Mouse (Mus musculus) forebrain, embryonic 14.5 days (tissue): ENCODE data around the gene Dtymk. TPM values are rescaled to one million over a fixed set of nuclear protein-coding genes. Genes with fewer than 3 reads are reported as not detected.
"Not testable (repeated sequence)": the region's sequence is repeated elsewhere in the genome, so short reads cannot be mapped to it uniquely, and the experiment has no call there.

Experiments used
- ATAC-seq: fragments of 200-750 bp; cut with Nextera tagmentation; 2 replicates; pipeline ENCODE4 v1.8.0; 2017; ENCODE audit warnings: mild to moderate bottlenecking, moderate library complexity
- DNase-seq: peaks from one replicate; pipeline ENCODE4 v3.0.0-alpha.2; 2015; ENCODE audit warnings: low spot score
- H3K27ac ChIP-seq: fragments of 300-500 bp; sonication (generic); 2 replicates; pipeline ENCODE4 v1.5.1; 2014; ENCODE audit warnings: low read depth, mild to moderate bottlenecking, control low read depth, low read length, moderate library complexity
- H3K27me3 ChIP-seq: fragments of 300-500 bp; sonication (generic); replicated peaks from 2 replicates; pipeline ENCODE4 v1.6.1; 2014; ENCODE audit warnings: low read length, control low read depth, mixed read lengths; ENCODE audit not compliant: control insufficient read depth, insufficient read depth
- H3K36me3 ChIP-seq: fragments of 300-500 bp; sonication (generic); 2 replicates; pipeline ENCODE4 v1.6.1; 2014; ENCODE audit warnings: low read length, control low read depth; ENCODE audit not compliant: control insufficient read depth, insufficient read depth
- H3K4me1 ChIP-seq: fragments of 300-500 bp; sonication (generic); 2 replicates; pipeline ENCODE4 v1.6.1; 2014; ENCODE audit warnings: antibody characterized with exemption, low read length, control low read depth; ENCODE audit not compliant: control insufficient read depth, insufficient read depth
- H3K4me2 ChIP-seq: fragments of 300-500 bp; sonication (generic); 2 replicates; pipeline ENCODE4 v1.6.1; 2014; ENCODE audit warnings: mild to moderate bottlenecking, control low read depth, low read length
- H3K4me3 ChIP-seq: fragments of 300-500 bp; sonication (generic); 2 replicates; pipeline ENCODE4 v1.5.1; 2014; ENCODE audit warnings: low read depth, low read length, control low read depth
- H3K9ac ChIP-seq: fragments of 300-500 bp; sonication (generic); 2 replicates; pipeline ENCODE4 v1.6.1; 2014; ENCODE audit warnings: mild to moderate bottlenecking, low read length, control low read depth, moderate library complexity
- H3K9me3 ChIP-seq: fragments of 300-500 bp; sonication (generic); replicated peaks from 2 replicates; pipeline ENCODE4 v1.6.1; 2016; ENCODE audit warnings: low read length, control low read depth, mixed read lengths; ENCODE audit not compliant: control insufficient read depth
- WGBS: fragments of 180-500 bp; shearing (Covaris S2); extraction: QIAGEN DNeasy Blood & Tissue Kit; methylation state at CpG from one replicate; pipeline ENCODE4 v1.1.7; 2014; 5-methylcytosine and 5-hydroxymethylcytosine counted together
- polyA plus RNA-seq: library from polyadenylated mRNA; unstranded; fragments of >200 nt; fragmentation: Nextera tagmentation; extraction: Ambion mirVana; gene quantifications from 2 replicates; pipeline ENCODE4 v1.2.1, GENCODE M21; 2014

Gene Dtymk
- polyA plus RNA-seq, 1 experiment from 2014 or later: 185 TPM

- Histone ChIP-seq H3K4me3 (no peak overlapping the region), H3K4me2 (no peak overlapping the region), H3K27ac (no peak overlapping the region), H3K9ac (no peak overlapping the region), H3K27me3 (no peaks in the 10 kb centered on the region), H3K9me3 (no peaks in the 10 kb centered on the region), H3K36me3 (peaks cover 80% of the 10 kb centered on the region), H3K4me1 (0 out of 2 replicates have a peak, but pooled peaks cover under 1% of the 10 kb centered on the region)
- ATAC-seq (no peak), DNase-seq (no peak)
- 86% methylated on average over 8 of the region's 8 CpGs for WGBS
Observed at GRCm38 (mm10) chr1:93795886-93796285, 5.8 kb downstream of the Dtymk start.

- ATAC-seq: no peak
- WGBS: 97% methylated on average over 8 of the region's 8 CpGs
- no peak overlapping the region for H3K4me3 ChIP-seq
Observed at GRCm38 (mm10) chr1:93794526-93794925, 7.2 kb downstream of the Dtymk start.

GRCm38 (mm10) chr1:93786912-93787311 is 14.8 kb downstream of the Dtymk start:
- peaks cover 89% of the 10 kb centered on the region for H3K36me3 ChIP-seq
- WGBS: 92% methylated on average over 2 of the region's 2 CpGs
- ATAC-seq (no peak), DNase-seq (no peak)
- no peak overlapping the region for H3K27ac ChIP-seq
- H3K4me1 ChIP-seq: no peaks in the 10 kb centered on the region
- no peaks in the 10 kb centered on the region for H3K9me3 ChIP-seq
- H3K4me3 ChIP-seq: no peak overlapping the region
- H3K4me2 ChIP-seq: no peak overlapping the region
- no peak overlapping the region for H3K9ac ChIP-seq
- no peaks in the 10 kb centered on the region for H3K27me3 ChIP-seq

More at GRCm38 (mm10) chr1:93794526-93794925, 7.2 kb downstream of the Dtymk start:
- no peaks in the 10 kb centered on the region for H3K9me3 ChIP-seq
- no peak overlapping the region for H3K27ac ChIP-seq
- no peaks in the 10 kb centered on the region for H3K4me1 ChIP-seq
- H3K27me3 ChIP-seq: no peaks in the 10 kb centered on the region
- H3K36me3 ChIP-seq: peaks cover 85% of the 10 kb centered on the region
- H3K9ac ChIP-seq: no peak overlapping the region
- DNase-seq: no peak
- H3K4me2 ChIP-seq: no peak overlapping the region

GRCm38 (mm10) chr1:93776686-93777085 is 25.0 kb downstream of the Dtymk start:
- Histone ChIP-seq H3K9ac (no peak overlapping the region), H3K27ac (no peak overlapping the region), H3K4me1 (no peaks in the 10 kb centered on the region), H3K4me3 (no peak overlapping the region), H3K27me3 (no peaks in the 10 kb centered on the region), H3K4me2 (no peak overlapping the region), H3K36me3 (peaks cover 73% of the 10 kb centered on the region), H3K9me3 (no peaks in the 10 kb centered on the region)
- 88% methylated on average over 5 of the region's 5 CpGs for WGBS
- no peak for DNase-seq
- no peak for ATAC-seq

- peaks cover 36% of the 10 kb centered on the region for H3K36me3 ChIP-seq
- ATAC-seq: no peak
- WGBS: 96% methylated on average over 3 of the region's 3 CpGs
Observed at GRCm38 (mm10) chr1:93769901-93770300, 31.8 kb downstream of the Dtymk start.

GRCm38 (mm10) chr1:93767600-93767999 is 34.1 kb downstream of the Dtymk start:
- no peak overlapping the region for H3K9ac ChIP-seq
- H3K4me3 ChIP-seq: no peak overlapping the region
- H3K27ac ChIP-seq: no peak overlapping the region
- peaks cover 19% of the 10 kb centered on the region for H3K36me3 ChIP-seq
- DNase-seq (no peak), ATAC-seq (no peak)
- H3K9me3 ChIP-seq: no peaks in the 10 kb centered on the region
- no peaks in the 10 kb centered on the region for H3K27me3 ChIP-seq
- WGBS: 94% methylated on average over 6 of the region's 6 CpGs
- H3K4me2 ChIP-seq: no peak overlapping the region
- no peaks in the 10 kb centered on the region for H3K4me1 ChIP-seq

More at GRCm38 (mm10) chr1:93769901-93770300, 31.8 kb downstream of the Dtymk start:
- no peaks in the 10 kb centered on the region for H3K27me3 ChIP-seq
- no peaks in the 10 kb centered on the region for H3K4me1 ChIP-seq
- no peaks in the 10 kb centered on the region for H3K9me3 ChIP-seq
- no peak overlapping the region for H3K27ac ChIP-seq
- no peak overlapping the region for H3K4me2 ChIP-seq
- DNase-seq: no peak
- H3K4me3 ChIP-seq: no peak overlapping the region
- H3K9ac ChIP-seq: no peak overlapping the region

GRCm38 (mm10) chr1:93764871-93765591 is 36.7 kb downstream of the Dtymk start:
- Histone ChIP-seq H3K36me3 (peaks cover 13% of the 10 kb centered on the region), H3K4me2 (no peak overlapping the region), H3K4me1 (no peaks in the 10 kb centered on the region), H3K4me3 (no peak overlapping the region), H3K27ac (no peak overlapping the region), H3K27me3 (no peaks in the 10 kb centered on the region), H3K9me3 (no peaks in the 10 kb centered on the region), H3K9ac (no peak overlapping the region)
- no peak for ATAC-seq
- WGBS: 96% methylated on average over 9 of the region's 9 CpGs
- DNase-seq: no peak

GRCm38 (mm10) chr1:93763531-93763930 is 38.2 kb downstream of the Dtymk start:
- DNase-seq, H3K4me2 ChIP-seq, H3K4me3 ChIP-seq, H3K9me3 ChIP-seq, ATAC-seq, H3K4me1 ChIP-seq, H3K36me3 ChIP-seq, H3K27me3 ChIP-seq, H3K27ac ChIP-seq, H3K9ac ChIP-seq: not testable (repeated sequence)
- WGBS: 91% methylated on average over 3 of the region's 3 CpGs

- DNase-seq (no peak), ATAC-seq (no peak)
- 0 out of 2 replicates have a peak, but pooled peaks cover 8% of the 10 kb centered on the region for H3K4me1 ChIP-seq
- 100% methylated on average over 1 of the region's 1 CpGs for WGBS
- H3K27ac ChIP-seq: no peak overlapping the region
- H3K9ac ChIP-seq: no peak overlapping the region
- no peak overlapping the region for H3K4me2 ChIP-seq
- H3K36me3 ChIP-seq: no peaks in the 10 kb centered on the region
- no peaks in the 10 kb centered on the region for H3K9me3 ChIP-seq
- H3K27me3 ChIP-seq: no peaks in the 10 kb centered on the region
- no peak overlapping the region for H3K4me3 ChIP-seq
Observed at GRCm38 (mm10) chr1:93760076-93760475, 41.7 kb downstream of the Dtymk start.
